Comparison of ENCODE assay signal across 12 mouse cellular contexts in genomic region chrX:100740785-100741184, GRCm38 (mm10). TPM values are rescaled to one million over a fixed set of nuclear protein-coding genes. Genes with fewer than 3 reads are reported as not detected.
DNase-seq lines count a peak whose midpoint lies in the region; ATAC-seq lines count a peak whose summit lies in the region.
"Had no signal": no experiment of that assay in that cellular context is flagged by ENCODE, and none has a peak within 500 bp of the region (broad histone marks: within the 10 kb centered on the region; RNA-seq: fewer than 3 reads in every experiment).

No protein-coding gene starts in this region.

- H3K4me1 ChIP-seq in heart, embryonic 13.5 days, result no peaks in the 10 kb centered on the region
- 0 out of 2 replicates have a peak, but pooled peaks cover 3% of the 10 kb centered on the region for H3K4me1 ChIP-seq in hindbrain, embryonic 10.5 days (replicated peaks)
- no peaks in the 10 kb centered on the region for H3K4me1 ChIP-seq in liver, embryonic 12.5 days

- peak; percentile 14 for DNase-seq in gastrocnemius, postnatal 25 days
- no peak for DNase-seq in gastrocnemius, postnatal 14 days
- DNase-seq in adipocyte (ENCODE audit: low spot score), result peak; percentile 39
- no peak for DNase-seq in hindbrain, embryonic 10.5 days (ENCODE audit: low spot score)
- no peak for DNase-seq in liver
- DNase-seq: kidney, adult 8-10 months; lung, adult 2 months had no signal

- intact Hi-C loops in gastrocnemius, postnatal 14 days (cut with DNase I; ENCODE audit: low total_unique reads), result loop anchor here (10.0 kb wide), 1 partner anchor 216 kb away; the partner anchor contains the start of gene Dgat2l6

- H3K27me3 ChIP-seq in heart, embryonic 13.5 days (replicated peaks), result peaks cover 24% of the 10 kb centered on the region
- H3K27me3 ChIP-seq in hindbrain, embryonic 10.5 days (ENCODE audit: insufficient read depth, poor library complexity, severe bottlenecking), result peaks cover 48% of the 10 kb centered on the region
- peaks cover 41% of the 10 kb centered on the region for H3K27me3 ChIP-seq in liver, embryonic 12.5 days (replicated peaks)

- H3K9me3 ChIP-seq in heart, embryonic 13.5 days, result peaks cover 3% of the 10 kb centered on the region; the same call in 1 of the 2 replicates
- no peaks in the 10 kb centered on the region for H3K9me3 ChIP-seq in hindbrain, embryonic 10.5 days
- H3K9me3 ChIP-seq in liver, embryonic 12.5 days (replicated peaks), result no peaks in the 10 kb centered on the region

- H3K9ac ChIP-seq in heart, embryonic 13.5 days, result peak overlapping the region; percentile 54; the same call in 1 of the 2 replicates
- no peak overlapping the region for H3K9ac ChIP-seq in liver, embryonic 12.5 days

- 28% methylated on average over 6 of the region's 6 CpGs for WGBS in heart, embryonic 13.5 days
- WGBS in hindbrain, embryonic 10.5 days, result 71% methylated on average over 6 of the region's 6 CpGs
- WGBS in liver, embryonic 12.5 days (ENCODE audit: insufficient replicate concordance), result 32% methylated on average over 6 of the region's 6 CpGs

- peak overlapping the region; percentile 60 for H3K4me2 ChIP-seq in heart, embryonic 13.5 days
- H3K4me2 ChIP-seq in liver, embryonic 12.5 days, result no peak overlapping the region

- H3K36me3 ChIP-seq in heart, embryonic 13.5 days, result no peaks in the 10 kb centered on the region
- no peaks in the 10 kb centered on the region for H3K36me3 ChIP-seq in hindbrain, embryonic 10.5 days
- H3K36me3 ChIP-seq in liver, embryonic 12.5 days, result no peaks in the 10 kb centered on the region

- H3K27ac ChIP-seq in heart, embryonic 13.5 days (replicated peaks), result peak overlapping the region; percentile 87
- no peak overlapping the region for H3K27ac ChIP-seq in hindbrain, embryonic 10.5 days
- no peak overlapping the region for H3K27ac ChIP-seq in liver, embryonic 12.5 days
- H3K27ac ChIP-seq: stomach, postnatal 0 days had no signal

- ATAC-seq in heart, embryonic 13.5 days (ENCODE audit: extremely low read depth, insufficient number of reproducible peaks, low FRiP score, low TSS enrichment), result no peak
- ATAC-seq in megakaryocyte, adult 5-6 weeks (ENCODE audit: poor library complexity, severe bottlenecking), result peak; percentile 69
- ATAC-seq in liver, embryonic 12.5 days, result no peak

- peak overlapping the region; percentile 38 for H3K4me3 ChIP-seq in heart, embryonic 13.5 days
- no peak overlapping the region for H3K4me3 ChIP-seq in hindbrain, embryonic 10.5 days
- no peak overlapping the region for H3K4me3 ChIP-seq in liver, embryonic 12.5 days

RNA-seq across cellular contexts. Expression of gene Gdpd2, which starts 11.1 kb away (rescaled TPM):
- total RNA-seq in gastrocnemius, postnatal 25 days (2021), result not detected
- total RNA-seq in gastrocnemius, postnatal 14 days (2021), result under 1 TPM; 0.11 to 0.37 TPM
- polyA plus RNA-seq in heart, embryonic 13.5 days (2015; fragmentation: Nextera tagmentation; extraction: Ambion mirVana), result 0.71 and 1.5 TPM in 2 replicates
- total RNA-seq in megakaryocyte, adult 5-6 weeks (2015), result 1.2 and 4.7 TPM in 2 replicates
- 0.73 and 2.7 TPM in 2 replicates for total RNA-seq in megakaryocyte, adult 5-6 weeks (2017)
- polyA plus RNA-seq in hindbrain, embryonic 10.5 days (2016; fragmentation: Nextera tagmentation; extraction: Ambion mirVana), result 8.6 and 9.9 TPM in 2 replicates
- polyA plus RNA-seq in liver, embryonic 12.5 days (2016; fragmentation: Nextera tagmentation; extraction: Ambion mirVana), result 0.08 and 0.39 TPM in 2 replicates
- total RNA-seq: monocyte, adult 5-6 weeks had no signal

RNA-seq across cellular contexts. Expression of gene Dlg3, which starts 26.7 kb away (rescaled TPM):
- 1 to 10 TPM; 1.1 TPM for total RNA-seq in gastrocnemius, postnatal 25 days (2021)
- 1 to 10 TPM; 1.7 to 2.3 TPM for total RNA-seq in gastrocnemius, postnatal 14 days (2021)
- polyA plus RNA-seq in heart, embryonic 13.5 days (2015; fragmentation: Nextera tagmentation; extraction: Ambion mirVana), result 1.6 and 1.7 TPM in 2 replicates
- total RNA-seq in megakaryocyte, adult 5-6 weeks (2015), result 1.0 and 2.5 TPM in 2 replicates
- 1.4 and 2.1 TPM in 2 replicates for total RNA-seq in megakaryocyte, adult 5-6 weeks (2017)
- polyA plus RNA-seq in hindbrain, embryonic 10.5 days (2016; fragmentation: Nextera tagmentation; extraction: Ambion mirVana), result 12.2 and 15.1 TPM in 2 replicates
- 1.4 and 1.6 TPM in 2 replicates for polyA plus RNA-seq in liver, embryonic 12.5 days (2016; fragmentation: Nextera tagmentation; extraction: Ambion mirVana)

Comparison
In these comparisons a context has a peak if more than half of its experiments do, and no peak if none do; other contexts are left out.
1. DNase-seq: peak in gastrocnemius, postnatal 25 days (single experiment) and adipocyte (single experiment); none in gastrocnemius, postnatal 14 days (single experiment), hindbrain, embryonic 10.5 days (single experiment) and liver (single experiment).